Mouse (Mus musculus) myocyte (in vitro differentiated cells): ENCODE data around the gene Lcorl.

Experiments
- MYOG ChIP-seq, 3 experiments: IDR thresholded peaks; one replicate each; pipeline ENCODE4 v1.6.1; 2011; ENCODE audit warnings: control low read depth in 2 of 3, low read depth in 2 of 3, mild to moderate bottlenecking in 2 of 3; ENCODE audit not compliant: insufficient read length in 2 of 3, control insufficient read depth in 1 of 3, insufficient read depth in 1 of 3
- POLR2A ChIP-seq: IDR thresholded peaks from one replicate; pipeline ENCODE4 v1.6.1; 2011; ENCODE audit warnings: low read depth, mild to moderate bottlenecking, control low read depth, moderate library complexity; ENCODE audit not compliant: insufficient read length
- POLR2AphosphoS2 ChIP-seq: IDR thresholded peaks from one replicate; pipeline ENCODE4 v1.6.1; 2011; ENCODE audit warnings: low read depth, control low read depth; ENCODE audit not compliant: insufficient read length
- SRF ChIP-seq: IDR thresholded peaks from one replicate; pipeline ENCODE4 v1.6.1; 2011; ENCODE audit warnings: low read depth; ENCODE audit not compliant: control insufficient read depth, insufficient read length
- TCF3 ChIP-seq: IDR thresholded peaks from one replicate; pipeline ENCODE4 v1.6.1; 2011; ENCODE audit warnings: low read depth, control low read depth; ENCODE audit not compliant: insufficient read length
- USF1 ChIP-seq: IDR thresholded peaks from one replicate; pipeline ENCODE4 v1.6.1; 2011; ENCODE audit warnings: low read depth, mild to moderate bottlenecking, control low read depth, moderate library complexity

- TF ChIP-seq POLR2AphosphoS2 = no peak
- no peak for TF ChIP-seq MYOG (IDR thresholded peaks at IDR 0.05; ENCODE audit: control insufficient read depth in 1 of 3, insufficient read depth in 1 of 3, insufficient read length in 2 of 3, low read depth in 2 of 3)
- no peak for TF ChIP-seq POLR2A
- no peak for TF ChIP-seq USF1
- no peak for TF ChIP-seq SRF
- no peak for TF ChIP-seq TCF3
Measured at GRCm38 (mm10) chr5:45856876-45857253, 550 bp downstream of the Lcorl start.
